Mouse (Mus musculus) brain, adult 2 months (tissue): Measurements from ENCODE around the gene Spns1.
"Not testable (repeated sequence)": the region's sequence is repeated elsewhere in the genome, so short reads cannot be mapped to it uniquely, and the experiment has no call there.

Source experiments
- DNase-seq: peaks from one replicate; pipeline ENCODE4 v3.0.0; 2011; ENCODE audit warnings: low read depth, low spot score

The Spns1 gene

DNA sequence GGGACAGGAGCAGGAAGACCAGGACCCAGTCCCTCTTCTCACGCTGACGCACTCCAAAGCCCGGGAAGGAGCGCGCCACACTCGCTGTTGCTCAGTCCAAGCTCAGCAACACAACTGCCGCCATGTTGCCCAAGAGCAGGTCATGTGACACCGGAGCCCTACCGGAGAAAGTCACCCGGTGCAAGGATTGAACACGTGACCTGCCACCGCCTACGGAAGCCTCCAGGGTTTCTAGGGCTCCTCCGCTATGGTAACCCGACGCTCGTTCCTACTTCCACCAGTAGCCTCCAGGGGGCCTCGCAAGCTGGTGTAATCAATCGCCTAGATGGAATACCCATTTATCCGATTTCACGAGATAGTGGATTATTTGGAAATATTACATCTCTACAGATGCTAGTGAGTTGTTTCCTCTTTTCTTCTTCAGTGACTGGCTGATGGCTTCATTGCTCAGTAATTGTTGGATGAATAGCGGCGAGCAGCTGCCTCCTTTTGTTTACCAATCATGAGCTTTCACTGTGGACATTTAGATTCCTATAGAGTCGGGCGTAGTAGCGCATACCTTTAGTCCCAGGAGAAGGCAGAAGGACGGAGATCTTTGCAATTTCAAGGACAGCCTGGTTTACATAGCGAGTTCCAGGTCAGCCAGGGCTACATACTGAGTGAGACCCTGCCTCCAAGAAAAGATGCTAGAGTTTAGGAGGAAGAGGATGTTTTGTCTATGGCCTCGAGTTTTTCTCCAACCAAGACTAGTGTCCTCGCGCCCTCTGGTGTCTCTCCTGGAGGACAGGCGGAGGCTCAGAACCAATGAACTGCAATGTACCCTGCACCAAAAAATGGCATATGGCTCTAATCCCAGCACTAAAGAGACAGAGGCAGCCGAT, at the start of gene Spns1:
Gene Spns1 (minus strand): TSS at position 173 of the 881 bp plus-strand sequence.
- peak; percentile 100 for DNase-seq

DNA sequence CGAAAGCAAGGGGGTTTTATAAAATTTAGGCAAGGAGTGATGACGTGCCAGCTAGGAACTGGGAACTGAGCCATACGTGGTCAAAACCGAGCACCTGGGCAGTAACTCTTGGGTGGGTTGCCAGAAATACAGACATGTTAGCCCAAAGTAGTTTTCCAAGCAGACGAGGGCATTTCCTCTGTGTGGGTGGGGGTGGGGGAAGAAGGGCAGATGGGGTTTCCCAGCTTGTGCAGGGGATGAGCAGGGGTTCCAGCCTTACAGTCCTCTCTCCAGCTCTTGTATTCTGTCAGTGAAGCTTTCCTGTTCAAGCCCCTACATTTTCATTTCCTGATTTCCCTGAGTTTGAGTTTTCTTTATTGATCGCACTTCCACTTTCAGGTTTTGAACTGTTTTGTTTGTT, 46.9 kb upstream of the Spns1 start:
- DNase-seq: no peak

DNA sequence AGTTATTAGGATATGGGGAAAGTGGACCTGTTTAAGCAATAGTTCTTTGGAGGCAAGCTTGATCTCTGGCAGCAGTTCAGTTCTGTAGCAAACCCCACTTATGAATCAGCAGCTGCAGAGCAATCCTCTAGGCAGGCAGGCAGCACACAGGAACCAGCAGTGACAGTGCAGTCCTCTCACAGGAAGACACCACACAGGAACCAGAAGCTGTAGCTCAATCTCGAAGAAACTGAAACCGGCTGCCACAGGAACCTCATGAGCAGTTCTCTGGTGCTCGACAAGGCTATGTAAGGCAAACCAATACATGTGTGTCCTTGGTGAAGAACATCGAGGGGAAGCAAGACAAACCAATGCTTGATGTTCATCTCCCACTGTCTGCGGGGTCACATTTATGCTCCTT, 44.5 kb upstream of the Spns1 start:
- DNase-seq: no peak

DNA sequence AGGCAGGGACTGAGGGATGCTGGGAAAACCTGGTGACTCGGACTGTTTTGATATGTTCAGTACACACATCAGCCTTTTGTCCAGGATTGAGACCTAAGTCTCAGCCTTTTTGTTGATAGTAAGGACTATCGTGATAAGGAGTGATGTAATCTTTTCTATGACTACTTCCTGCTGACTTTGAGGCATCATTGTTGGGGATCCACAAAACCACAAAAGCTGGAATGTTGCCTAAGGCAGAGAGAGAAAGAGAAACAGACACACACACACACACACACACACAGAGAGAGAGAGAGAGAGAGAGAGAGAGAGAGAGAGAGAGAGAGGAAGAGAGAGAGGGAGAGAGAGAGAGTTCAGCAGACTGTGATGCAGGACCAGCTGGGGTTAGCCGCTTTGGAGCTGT, 41.2 kb upstream of the Spns1 start:
- no peak for DNase-seq

DNA sequence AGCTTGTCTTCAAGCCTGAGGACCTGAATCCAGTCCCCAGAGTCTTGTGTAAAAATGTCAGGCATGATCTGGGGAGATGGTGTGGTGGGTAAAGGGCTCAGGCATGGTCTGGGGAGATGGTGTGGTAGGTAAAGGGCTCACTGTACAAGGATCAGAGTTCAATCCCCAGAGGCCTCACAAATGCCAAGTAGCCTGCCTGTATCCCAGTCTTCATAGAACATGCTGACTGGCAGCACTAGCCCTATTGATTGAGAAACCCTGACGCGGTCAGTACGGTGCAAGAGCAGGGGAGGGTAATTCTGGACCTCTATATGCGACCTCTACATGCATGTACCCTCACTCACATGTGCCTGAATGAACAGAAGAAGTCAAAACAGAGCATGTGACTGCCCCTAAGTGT, 40.4 kb upstream of the Spns1 start:
- no peak for DNase-seq

DNA sequence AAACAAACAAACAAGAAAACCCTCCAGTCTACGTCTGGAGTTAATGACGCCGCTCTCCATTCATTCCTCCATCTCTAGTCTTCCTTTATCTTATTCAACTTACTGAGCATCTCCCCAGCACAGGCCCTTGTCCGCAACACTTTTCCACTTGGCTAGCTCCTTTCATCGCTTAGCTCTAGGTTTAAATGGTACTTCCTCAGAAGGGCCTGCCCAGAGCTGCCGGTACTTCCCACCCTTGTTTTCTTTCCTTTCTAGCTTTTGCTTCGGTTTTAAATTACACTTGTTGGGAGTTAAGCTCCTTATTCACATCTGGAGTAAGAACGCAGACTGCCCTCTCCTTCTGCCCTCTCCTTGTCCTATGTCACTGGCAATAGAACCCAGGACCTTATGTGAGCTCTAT, 39.8 kb upstream of the Spns1 start:
- no peak for DNase-seq

DNA sequence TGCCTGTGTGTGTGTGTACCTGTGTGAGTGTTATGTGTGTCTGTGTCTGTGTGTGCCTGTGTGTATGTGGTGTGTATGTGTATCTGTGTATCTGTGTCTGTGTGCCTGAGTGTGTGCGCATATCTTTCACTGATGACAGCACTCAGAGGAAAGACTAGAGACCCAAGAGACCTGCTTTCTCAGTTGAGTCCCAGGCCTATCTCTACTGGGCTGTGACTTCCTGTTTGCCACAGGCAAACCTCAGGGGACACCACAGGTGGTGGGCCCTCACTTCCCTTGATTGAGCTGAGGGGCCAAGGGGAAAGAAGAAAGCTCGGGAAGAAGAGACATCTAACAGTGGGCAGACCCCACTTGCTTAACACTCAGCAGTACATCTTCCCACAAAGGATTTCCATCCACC, 39.4 kb upstream of the Spns1 start:
- DNase-seq: no peak

DNA sequence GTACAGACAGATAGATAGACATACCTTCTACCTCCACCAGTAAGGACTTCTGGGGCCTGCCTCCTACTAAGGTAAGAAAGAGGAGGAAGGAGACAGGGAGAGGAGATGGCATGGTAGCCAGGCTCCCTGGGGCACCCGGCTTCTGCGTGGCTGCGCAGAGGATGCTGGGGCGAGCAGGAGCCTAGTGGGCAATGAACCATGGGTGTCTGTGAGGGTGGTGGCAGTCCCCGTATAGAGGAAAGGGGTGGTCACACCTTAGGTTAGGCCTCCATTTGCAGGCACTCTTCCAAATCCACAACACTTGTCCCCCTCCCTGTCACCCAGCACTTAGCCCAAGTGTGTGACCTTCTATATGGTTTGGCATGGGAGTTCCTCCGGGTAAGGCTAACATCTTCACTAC, 37.5 kb upstream of the Spns1 start, which contains the start of gene Cd19:
Gene Cd19 (minus strand): TSS at position 165 of the 400 bp plus-strand sequence.
- no peak for DNase-seq

DNA sequence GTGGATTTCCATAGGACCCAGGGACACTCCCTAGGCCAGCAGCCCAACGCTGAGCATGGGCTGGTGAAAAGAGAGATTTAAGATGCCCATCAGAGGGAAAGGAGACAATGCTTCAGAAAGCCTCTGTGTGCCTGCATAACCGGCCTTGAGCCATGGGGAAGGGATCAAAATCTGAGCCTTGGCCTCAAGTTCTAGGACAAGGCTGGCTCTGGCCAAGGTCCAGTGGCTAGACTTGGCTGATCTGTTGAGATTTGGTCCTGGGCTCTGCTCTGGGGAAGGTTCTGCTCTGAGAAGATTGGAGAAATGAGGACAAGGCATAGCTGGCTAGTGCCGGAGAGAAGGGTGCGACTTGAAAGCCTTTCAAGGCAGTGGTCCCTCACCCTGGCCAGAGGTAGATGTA, 33.8 kb upstream of the Spns1 start:
- no peak for DNase-seq

DNA sequence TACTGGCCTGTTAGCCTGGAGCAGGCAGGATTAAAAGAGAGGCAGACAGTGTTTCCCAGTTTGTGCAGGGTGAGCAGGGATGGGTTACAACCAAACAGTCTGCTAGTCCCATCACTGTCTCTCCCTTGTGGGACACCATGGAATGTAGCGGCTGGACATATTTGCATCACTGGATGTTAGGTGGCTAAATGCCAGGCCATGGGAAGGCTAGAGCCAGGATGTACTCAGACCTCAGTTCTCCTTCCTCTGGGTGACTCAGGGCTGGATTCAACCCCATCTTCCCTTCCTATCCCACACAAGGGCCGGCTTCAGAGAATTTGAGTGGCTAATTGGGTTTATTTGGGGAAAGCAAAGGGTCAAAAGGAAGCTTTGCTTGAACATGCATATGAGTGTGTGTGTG, 31.4 kb upstream of the Spns1 start:
- no peak for DNase-seq

DNA sequence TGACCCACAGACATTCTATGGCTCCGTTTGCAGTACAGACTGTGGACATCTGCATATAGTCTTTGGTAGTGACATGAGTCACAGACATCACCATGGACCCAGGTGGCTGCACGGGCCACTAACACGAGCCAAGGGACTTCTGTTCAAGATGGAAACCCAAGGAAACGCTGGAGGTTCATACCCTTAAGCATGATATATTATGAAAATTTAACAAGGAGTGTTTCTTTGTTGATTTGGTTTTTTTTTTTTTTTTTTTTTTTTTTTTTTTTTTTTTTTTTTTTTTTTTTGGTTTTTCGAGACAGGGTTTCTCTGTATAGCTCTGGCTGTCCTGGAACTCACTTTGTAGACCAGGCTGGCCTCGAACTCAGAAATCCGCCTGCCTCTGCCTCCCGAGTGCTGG, 25.3 kb upstream of the Spns1 start:
- DNase-seq: not testable (repeated sequence)

DNA sequence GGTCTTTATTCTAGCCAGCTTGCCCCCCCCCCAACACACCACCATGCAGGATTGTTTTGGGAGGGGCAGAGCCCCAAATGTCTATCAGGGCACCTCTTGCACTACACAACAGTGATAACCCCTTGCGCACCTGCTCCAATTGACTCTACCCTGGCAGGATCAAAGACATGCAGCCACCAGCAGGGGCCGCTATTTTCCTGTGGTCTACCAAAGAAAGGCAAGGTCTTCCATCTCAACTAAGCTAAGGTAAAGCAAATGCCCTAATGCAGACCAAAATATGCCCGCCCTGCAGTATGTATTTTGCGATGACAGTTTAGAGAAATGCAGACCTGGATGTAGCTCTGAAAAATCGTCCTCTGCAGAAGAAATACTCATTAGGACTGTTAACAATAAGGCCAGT, 22.3 kb upstream of the Spns1 start:
- DNase-seq: peak; percentile 87

DNA sequence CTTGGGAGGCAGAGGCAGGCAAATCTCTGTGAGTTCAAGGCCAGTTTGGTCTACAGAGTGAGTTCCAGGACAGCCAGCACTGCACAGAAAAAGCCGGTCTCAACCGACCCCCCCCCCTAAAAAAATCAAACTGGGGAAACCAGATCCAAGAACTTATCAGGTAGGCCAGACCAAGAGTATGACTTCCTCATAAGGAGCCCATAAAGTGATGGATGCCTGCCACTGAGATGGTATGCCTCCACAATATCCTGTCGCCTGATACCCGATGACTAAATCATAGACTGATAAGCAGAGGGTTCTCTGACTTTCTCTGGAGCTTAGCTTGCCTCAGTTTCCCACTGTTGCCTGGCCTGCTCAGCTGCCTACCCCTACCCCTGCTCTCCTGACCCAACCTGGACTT, 20.6 kb upstream of the Spns1 start:
- no peak for DNase-seq

DNA sequence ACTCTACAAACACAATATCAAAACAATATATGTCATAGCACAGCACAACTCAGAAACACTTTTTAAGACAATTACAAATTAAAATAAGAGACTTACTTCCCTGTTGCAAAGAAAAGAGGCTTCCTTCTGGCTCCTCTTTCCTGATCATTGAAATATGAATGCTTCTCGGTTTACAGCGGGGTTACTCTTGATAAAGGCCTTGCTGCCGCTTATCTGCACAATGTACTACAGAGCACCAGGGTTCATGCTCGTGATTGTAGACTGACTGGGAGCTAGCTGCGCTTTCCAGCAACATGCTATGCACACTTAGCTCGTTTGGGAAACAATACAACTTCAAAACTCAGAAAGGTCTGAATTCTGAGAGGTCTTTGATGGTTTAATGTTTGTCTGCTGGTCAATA, 20.0 kb upstream of the Spns1 start:
- no peak for DNase-seq

DNA sequence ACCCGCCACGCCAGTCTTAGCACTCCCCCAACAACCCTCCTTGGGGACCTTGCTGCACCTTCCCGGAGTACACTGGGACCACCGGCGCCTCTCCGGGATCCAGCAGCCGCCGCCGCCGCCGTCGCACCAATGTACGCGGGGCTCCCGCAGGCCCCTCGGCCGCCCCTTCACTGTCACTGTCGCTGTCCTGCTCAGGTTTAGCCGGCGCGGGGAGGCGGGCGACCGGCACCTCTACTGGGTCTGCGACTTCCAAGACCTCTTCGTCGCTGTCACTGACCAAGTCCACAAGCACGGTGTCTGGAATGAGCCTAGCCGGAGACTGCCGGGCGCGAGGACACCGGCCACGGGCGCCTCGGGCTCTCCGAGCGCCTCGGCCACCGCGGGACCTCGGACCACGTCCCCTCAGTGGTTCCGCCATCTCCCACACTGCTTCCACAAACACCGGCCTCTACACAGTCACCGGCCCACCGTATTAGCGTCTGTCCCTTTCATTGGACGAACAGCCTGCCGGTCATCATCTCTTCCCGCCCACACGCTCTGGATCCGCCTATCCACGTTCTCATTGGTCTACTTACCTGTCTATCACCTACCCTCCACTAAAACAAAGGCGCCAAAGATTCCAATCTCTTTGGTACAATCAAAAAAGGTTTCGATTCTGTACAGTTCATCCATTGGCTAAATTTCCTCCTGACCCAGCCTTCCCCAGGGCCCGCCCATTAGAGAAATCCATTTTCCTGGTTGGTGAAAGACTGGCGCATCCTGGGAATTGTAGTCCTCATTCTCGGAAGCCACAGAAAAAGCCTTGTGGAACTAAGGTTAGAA, 19.3 kb upstream of the Spns1 start, which contains the start of gene Nfatc2ip:
Gene Nfatc2ip (minus strand): TSS at position 440 of the 822 bp plus-strand sequence.
- peak; percentile 100 for DNase-seq

DNA sequence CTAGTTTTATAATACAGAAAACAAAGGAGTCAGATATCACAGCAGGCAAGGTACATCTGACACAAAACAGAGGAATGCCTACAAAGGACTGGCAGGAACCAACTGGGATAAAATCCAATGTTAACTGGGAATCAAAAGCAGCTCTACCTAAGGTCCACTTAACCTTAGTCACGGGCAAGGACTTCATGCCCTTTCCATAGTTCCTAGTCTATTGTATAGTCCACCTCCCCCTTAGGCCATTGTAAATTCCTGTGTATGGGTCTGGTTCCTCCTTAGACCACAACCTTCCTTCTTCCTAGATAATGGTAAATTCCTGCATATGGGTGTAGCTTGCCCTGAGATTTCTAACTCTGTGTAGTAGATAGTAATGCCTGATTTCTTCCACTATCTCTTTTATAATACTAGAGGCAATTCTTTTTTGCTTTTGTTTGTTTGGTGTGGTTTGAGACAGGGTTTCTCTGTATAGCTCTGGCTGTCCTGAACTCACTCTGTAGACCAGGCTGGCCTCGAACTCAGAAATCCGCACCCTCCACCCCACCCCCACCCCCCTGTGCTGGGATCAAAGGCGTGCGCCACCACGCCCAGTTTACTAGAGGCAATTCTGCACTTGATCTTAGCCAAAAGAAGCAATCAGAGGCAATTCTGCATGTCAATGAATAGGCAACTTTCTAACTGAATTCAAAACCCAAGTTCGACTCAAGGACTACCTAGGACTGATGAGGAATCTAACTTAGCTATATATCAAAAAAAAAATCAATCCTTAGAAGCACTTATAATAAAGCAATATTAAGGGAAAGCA, 15.0 kb upstream of the Spns1 start:
- not testable (repeated sequence) for DNase-seq

DNA sequence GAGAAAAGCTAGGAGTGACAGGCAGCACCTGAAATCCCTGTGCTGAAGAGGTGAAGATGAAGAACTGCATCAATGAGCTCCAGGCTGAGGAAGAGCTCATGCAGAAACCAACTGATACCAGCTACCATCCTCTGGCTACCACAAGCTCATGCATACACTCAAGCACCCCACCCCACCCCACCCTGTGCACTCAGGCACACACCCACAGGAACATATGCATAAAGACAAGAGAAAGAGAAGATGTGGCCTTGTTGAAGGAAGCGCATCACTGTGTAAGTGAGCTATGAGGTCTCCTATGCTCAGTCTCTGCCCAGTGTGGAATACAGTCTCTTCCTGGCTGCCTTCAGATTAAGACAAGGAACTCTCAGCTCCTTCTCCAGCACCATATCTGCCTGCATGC, 10.9 kb upstream of the Spns1 start:
- no peak for DNase-seq

DNA sequence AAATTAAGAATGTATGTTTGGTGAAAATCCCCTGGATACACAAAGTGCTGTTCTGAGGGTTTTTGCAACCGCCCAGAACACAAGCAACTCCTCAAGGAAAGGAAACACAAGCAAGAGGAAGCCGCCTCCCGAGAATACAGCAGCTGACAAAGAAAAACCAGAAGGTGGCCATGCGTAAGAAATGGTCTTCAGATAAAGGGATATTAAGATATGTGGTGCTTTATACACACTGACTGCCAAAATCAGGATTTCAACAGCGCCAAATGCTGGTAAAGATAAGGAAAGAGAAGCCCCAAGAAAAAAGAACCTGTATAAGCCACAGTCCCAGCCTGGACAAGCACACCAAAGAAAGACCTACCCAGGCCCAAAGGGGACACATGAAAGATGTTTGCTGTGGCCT, 6.3 kb upstream of the Spns1 start:
- DNase-seq: no peak

DNA sequence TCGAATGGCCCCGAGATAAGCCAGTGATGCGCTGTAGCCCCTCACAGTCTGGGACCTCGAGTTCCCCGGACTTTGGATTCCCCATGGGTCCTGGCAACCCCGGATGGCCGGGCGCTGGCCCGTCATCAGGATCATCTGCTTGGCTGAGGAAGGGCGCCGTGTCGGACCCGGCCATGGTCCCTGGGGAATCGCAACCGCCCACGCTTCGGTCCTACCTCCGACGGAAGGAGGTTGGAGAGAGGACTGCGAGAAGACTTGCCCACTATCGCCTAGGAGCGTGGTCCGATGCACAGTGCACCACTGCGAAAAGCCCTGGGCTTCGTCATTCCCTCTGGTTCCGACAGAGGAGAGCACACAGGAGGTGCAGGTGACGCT, 360 bp downstream of the Spns1 start:
- no peak for DNase-seq

DNA sequence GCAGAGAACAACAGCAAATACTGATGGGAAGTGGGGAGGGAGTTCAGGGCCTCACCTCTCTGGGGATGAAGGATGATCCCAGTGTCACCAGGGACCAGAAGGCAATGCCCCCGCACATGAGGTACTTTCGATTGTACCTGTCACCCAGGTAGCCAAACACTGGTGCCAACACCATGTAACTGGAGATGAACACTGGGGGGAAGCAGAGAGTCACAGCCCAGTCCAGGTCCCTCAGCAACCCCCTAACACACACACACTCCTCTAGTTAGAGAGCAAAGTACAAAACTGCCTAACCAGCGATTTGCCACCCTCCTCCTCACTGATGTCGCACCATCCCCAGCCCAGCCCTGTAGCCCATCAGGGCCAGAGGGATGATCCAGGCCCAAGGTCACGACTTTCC, 2.2 kb downstream of the Spns1 start:
- DNase-seq: no peak

DNA sequence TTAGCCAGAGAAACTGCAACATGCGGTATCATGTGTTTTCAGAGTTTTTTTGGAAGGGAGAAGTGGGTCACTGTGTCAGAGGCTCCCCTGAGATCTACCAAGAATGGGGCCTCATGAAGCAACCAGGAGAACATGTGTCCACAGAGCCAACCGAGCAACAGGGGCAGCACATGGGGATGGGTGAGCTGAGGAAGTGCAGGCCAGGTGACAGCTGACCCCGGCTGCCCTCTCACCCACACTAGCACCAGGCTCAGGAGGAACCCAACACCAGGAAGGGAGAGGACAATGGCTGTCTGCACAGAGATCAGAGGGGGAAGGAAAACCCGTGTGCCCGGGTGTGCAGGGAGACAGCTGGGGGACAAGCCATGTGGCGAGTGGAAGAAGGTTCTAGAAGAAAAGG, 2.7 kb downstream of the Spns1 start:
- no peak for DNase-seq

DNA sequence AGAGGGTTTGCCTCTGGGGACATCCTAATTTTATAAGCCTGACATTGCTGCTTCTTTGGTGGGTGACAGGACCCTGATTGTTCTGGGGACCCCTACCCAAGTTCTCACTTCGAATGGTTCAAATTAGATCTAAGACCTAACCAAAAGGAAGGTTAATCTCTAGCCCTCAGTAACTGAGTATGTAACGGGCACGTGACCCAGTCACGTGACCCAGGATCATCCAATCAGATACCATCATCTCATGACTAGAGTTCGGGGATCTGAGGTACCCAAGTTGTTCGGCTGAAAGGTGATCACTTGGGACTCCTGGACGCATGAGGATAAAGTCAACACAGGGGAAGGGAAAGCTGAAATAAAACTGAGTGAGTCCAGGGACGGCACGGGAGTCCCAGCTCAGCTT, 4.2 kb downstream of the Spns1 start:
- DNase-seq: no peak
